21 mouse cellular contexts compared by ENCODE assay signal in the genomic region with DNA sequence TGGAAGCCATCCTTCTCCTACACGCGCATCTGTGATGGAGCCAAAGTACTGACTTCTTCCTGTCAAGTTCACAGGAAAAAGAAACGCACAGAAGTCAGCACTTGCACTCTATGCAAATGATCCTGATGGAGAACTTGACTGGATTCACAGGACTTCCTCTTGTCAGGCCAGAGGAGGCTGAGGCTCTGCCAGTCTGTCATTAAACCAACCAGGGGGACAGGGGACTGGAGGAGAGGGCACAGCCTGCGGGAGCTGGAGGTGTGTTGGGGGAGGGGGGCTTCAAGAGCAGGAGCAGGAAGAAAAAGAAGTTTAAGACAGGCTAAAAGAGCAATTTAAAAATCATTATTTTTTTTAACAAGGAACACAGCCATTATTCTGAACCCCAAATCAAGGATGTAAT.
DNase-seq lines count a peak whose midpoint lies in the region; ATAC-seq lines count a peak whose summit lies in the region.
"Had no signal": no experiment of that assay in that cellular context is flagged by ENCODE, and none has a peak within 500 bp of the region (broad histone marks: within the 10 kb centered on the region; RNA-seq: fewer than 3 reads in every experiment).

No protein-coding gene starts in this region.

- peak overlapping the region; percentile 39; the same call in 1 of the 2 replicates for H3K27ac ChIP-seq in midbrain, embryonic 12.5 days (replicated peaks)
- no peak overlapping the region for H3K27ac ChIP-seq in midbrain, embryonic 15.5 days
- H3K27ac ChIP-seq in limb, embryonic 11.5 days (replicated peaks; ENCODE audit: low read depth, low read length), result no peak overlapping the region
- H3K27ac ChIP-seq: embryonic facial prominence, embryonic 13.5 days; heart, adult 2 months; liver, embryonic 15.5 days; stomach, postnatal 0 days had no signal

- H3K4me2 ChIP-seq in midbrain, embryonic 12.5 days (replicated peaks), result 0 out of 2 replicates have a peak overlapping the region, but pooled peaks have one; percentile 5
- no peak overlapping the region for H3K4me2 ChIP-seq in midbrain, embryonic 15.5 days
- no peak overlapping the region for H3K4me2 ChIP-seq in limb, embryonic 11.5 days (ENCODE audit: low read depth, severe bottlenecking)
- H3K4me2 ChIP-seq: embryonic facial prominence, embryonic 13.5 days; liver, embryonic 15.5 days had no signal

- H3K4me3 ChIP-seq in midbrain, embryonic 12.5 days, result no peak overlapping the region
- H3K4me3 ChIP-seq in midbrain, embryonic 15.5 days, result no peak overlapping the region
- no peak overlapping the region for H3K4me3 ChIP-seq in limb, embryonic 11.5 days (ENCODE audit: low read depth, low read length)
- H3K4me3 ChIP-seq: embryonic facial prominence, embryonic 13.5 days; heart, adult 2 months; liver, embryonic 15.5 days; megakaryocyte, embryonic 14.5 days had no signal

- DNase-seq in cerebellum, postnatal 10 days, result peak; percentile 8 to 19
- DNase-seq in cerebellum, adult 9-10 months, result no peak
- peak; percentile 29 for DNase-seq in limb, embryonic 11.5 days (ENCODE audit: low spot score)
- no peak for DNase-seq in Muller cell, postnatal 12 days (ENCODE audit: inconsistent ontology term)
- DNase-seq in gastrocnemius, postnatal 36 days, result no peak
- DNase-seq: cerebellum, postnatal 36 days; heart, adult 2 months; kidney, adult 18-20 months; kidney, postnatal 14 days; right cerebral cortex, postnatal 25 days; thymus, postnatal 14 days had no signal

- no peaks in the 10 kb centered on the region for H3K9me3 ChIP-seq in midbrain, embryonic 12.5 days
- no peaks in the 10 kb centered on the region for H3K9me3 ChIP-seq in midbrain, embryonic 15.5 days
- no peaks in the 10 kb centered on the region for H3K9me3 ChIP-seq in limb, embryonic 11.5 days (ENCODE audit: control insufficient read depth, low read length)
- H3K9me3 ChIP-seq: embryonic facial prominence, embryonic 13.5 days; liver, embryonic 15.5 days; megakaryocyte, embryonic 14.5 days had no signal

- no peaks in the 10 kb centered on the region for H3K36me3 ChIP-seq in midbrain, embryonic 12.5 days
- no peaks in the 10 kb centered on the region for H3K36me3 ChIP-seq in midbrain, embryonic 15.5 days (replicated peaks)
- H3K36me3 ChIP-seq in limb, embryonic 11.5 days (ENCODE audit: control insufficient read depth, insufficient read depth, low read length), result no peaks in the 10 kb centered on the region
- H3K36me3 ChIP-seq: embryonic facial prominence, embryonic 13.5 days; G1E; liver, embryonic 15.5 days had no signal

- no peak overlapping the region for H3K9ac ChIP-seq in midbrain, embryonic 12.5 days (replicated peaks)
- no peak overlapping the region for H3K9ac ChIP-seq in midbrain, embryonic 15.5 days
- H3K9ac ChIP-seq in limb, embryonic 11.5 days (ENCODE audit: low read length), result no peak overlapping the region
- H3K9ac ChIP-seq: embryonic facial prominence, embryonic 13.5 days; liver, embryonic 15.5 days had no signal

- peaks cover 15% of the 10 kb centered on the region for H3K4me1 ChIP-seq in midbrain, embryonic 12.5 days
- H3K4me1 ChIP-seq in midbrain, embryonic 15.5 days, result peaks cover 12% of the 10 kb centered on the region
- H3K4me1 ChIP-seq in limb, embryonic 11.5 days (ENCODE audit: control insufficient read depth, insufficient read depth, low read length), result 0 out of 2 replicates have a peak, but pooled peaks cover 3% of the 10 kb centered on the region
- H3K4me1 ChIP-seq: embryonic facial prominence, embryonic 13.5 days; liver, embryonic 15.5 days; megakaryocyte, embryonic 14.5 days had no signal

- intact Hi-C loops in gastrocnemius, postnatal 36 days (cut with DNase I), result no loop called here

- H3K27me3 ChIP-seq in midbrain, embryonic 12.5 days, result no peaks in the 10 kb centered on the region
- no peaks in the 10 kb centered on the region for H3K27me3 ChIP-seq in midbrain, embryonic 15.5 days (replicated peaks)
- no peaks in the 10 kb centered on the region for H3K27me3 ChIP-seq in limb, embryonic 11.5 days (ENCODE audit: control insufficient read depth, insufficient read depth, low read length)
- H3K27me3 ChIP-seq: embryonic facial prominence, embryonic 13.5 days; liver, embryonic 15.5 days; megakaryocyte, embryonic 14.5 days had no signal

- peak; percentile 24; the same call in 1 of the 2 replicates for ATAC-seq in midbrain, embryonic 12.5 days (ENCODE audit: low FRiP score, low read depth)
- no peak for ATAC-seq in midbrain, embryonic 15.5 days (replicated peaks)
- ATAC-seq in limb, embryonic 11.5 days (ENCODE audit: insufficient number of reproducible peaks, low FRiP score, low TSS enrichment, low read depth), result no peak
- ATAC-seq in erythroblast, adult 5-6 weeks (replicated peaks; ENCODE audit: low FRiP score, poor library complexity, severe bottlenecking), result no peak
- ATAC-seq: CD4-positive, CD25-positive, alpha-beta regulatory T cell, adult 4 months; lung, postnatal 0 days had no signal

- 31% methylated on average over 4 of the region's 4 CpGs for WGBS in midbrain, embryonic 12.5 days
- 37% methylated on average over 4 of the region's 4 CpGs for WGBS in midbrain, embryonic 15.5 days
- WGBS in limb, embryonic 11.5 days, result 43% methylated on average over 4 of the region's 4 CpGs

Comparison
In these comparisons a context has a peak if more than half of its experiments do, and no peak if none do; other contexts are left out.
1. DNase-seq: peak in cerebellum, postnatal 10 days (2 of 2) and limb, embryonic 11.5 days (single experiment); none in cerebellum, adult 9-10 months (single experiment), Muller cell, postnatal 12 days (single experiment) and gastrocnemius, postnatal 36 days (0 of 2).